Mouse (Mus musculus) forebrain, postnatal 0 days (tissue): ENCODE results near the gene Olfr821. TPM values are rescaled to one million over a fixed set of nuclear protein-coding genes. Genes with fewer than 3 reads are reported as not detected.
"Not testable (repeated sequence)": the region's sequence is repeated elsewhere in the genome, so short reads cannot be mapped to it uniquely, and the experiment has no call there.

Experiments
- ATAC-seq: fragments of 200-750 bp; cut with Nextera tagmentation; 2 replicates; pipeline ENCODE4 v1.8.0; 2017; ENCODE audit warnings: mild to moderate bottlenecking, moderate library complexity
- DNase-seq: peaks from one replicate; pipeline ENCODE4 v3.0.0-alpha.2; 2015
- H3K27ac ChIP-seq: fragments of 300-500 bp; sonication (generic); 2 replicates; pipeline ENCODE4 v1.5.1; 2014; ENCODE audit warnings: low read depth, mild to moderate bottlenecking, antibody characterized with exemption, low read length, moderate library complexity, mixed read lengths
- H3K27me3 ChIP-seq: fragments of 300-500 bp; sonication (generic); 2 replicates; pipeline ENCODE4 v1.6.1; 2014; ENCODE audit warnings: mild to moderate bottlenecking, low read length, mixed read lengths; ENCODE audit not compliant: insufficient read depth
- H3K36me3 ChIP-seq: fragments of 300-500 bp; sonication (generic); 2 replicates; pipeline ENCODE4 v1.6.1; 2014; ENCODE audit warnings: mild to moderate bottlenecking, moderate library complexity; ENCODE audit not compliant: insufficient read depth
- H3K4me1 ChIP-seq: fragments of 300-500 bp; sonication (generic); 2 replicates; pipeline ENCODE4 v1.6.1; 2014; ENCODE audit warnings: antibody characterized with exemption; ENCODE audit not compliant: insufficient read depth
- H3K4me2 ChIP-seq: fragments of 300-500 bp; sonication (generic); 2 replicates; pipeline ENCODE4 v1.6.1; 2014; ENCODE audit warnings: low read depth, mild to moderate bottlenecking, moderate library complexity
- H3K4me3 ChIP-seq: fragments of 300-500 bp; sonication (generic); 2 replicates; pipeline ENCODE4 v1.5.1; 2014; ENCODE audit warnings: low read depth, low read length, mixed read lengths
- H3K9ac ChIP-seq: fragments of 300-500 bp; sonication (generic); 2 replicates; pipeline ENCODE4 v1.6.1; 2014; ENCODE audit warnings: mild to moderate bottlenecking
- H3K9me3 ChIP-seq: fragments of 300-500 bp; sonication (generic); 2 replicates; pipeline ENCODE4 v1.6.1; 2016; ENCODE audit warnings: low read length
- CTCF ChIP-seq: sonication (generic); IDR thresholded peaks from 2 replicates; pipeline ENCODE4 v1.5.1; 2016; ENCODE audit warnings: antibody characterized with exemption, control low read depth, low read depth
- WGBS: fragments of 180-500 bp; shearing (Covaris S2); extraction: QIAGEN DNeasy Blood & Tissue Kit; methylation state at CpG from one replicate; pipeline ENCODE4 v1.1.7; 2014; 5-methylcytosine and 5-hydroxymethylcytosine counted together
- polyA plus RNA-seq: library from polyadenylated mRNA; unstranded; fragments of >200 nt; fragmentation: Nextera tagmentation; extraction: Ambion mirVana; gene quantifications from 2 replicates; pipeline ENCODE4 v1.2.1, GENCODE M21; 2015
- total RNA-seq: library from RNA; depleted of rRNA; stranded (reverse); fragments of >200 nt; gene quantifications from 2 replicates; pipeline ENCODE4 v1.2.3, GENCODE M21; 2014; rRNA removed

The Olfr821 gene
- total RNA-seq = not detected in 2 replicates
- not detected in 2 replicates for polyA plus RNA-seq

DNA sequence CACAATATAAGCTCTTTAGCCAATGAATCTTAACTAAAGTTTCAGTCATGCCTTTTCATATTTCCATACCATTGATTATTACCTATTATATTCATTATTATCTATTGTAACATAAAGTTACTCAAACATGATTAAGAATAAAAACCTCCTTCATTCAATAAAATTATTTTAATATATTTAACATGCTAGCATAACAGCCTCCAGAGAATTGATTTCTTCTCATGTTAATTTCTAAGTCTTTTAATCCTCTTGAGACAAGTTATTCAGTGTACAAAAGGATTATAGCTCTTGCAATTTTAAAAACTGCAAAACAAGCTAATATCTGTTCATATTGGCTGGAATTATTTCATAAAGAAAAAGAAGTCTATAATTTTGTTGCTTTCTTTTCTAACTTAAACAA lies at the start of gene Olfr821:
TSS of gene Olfr821 (plus strand) at position 301 of the 400 bp plus-strand sequence.
- no peak within 1 kb of the TSS for H3K27ac ChIP-seq
- H3K9ac ChIP-seq = no peak within 1 kb of the TSS
- H3K4me2 ChIP-seq = no peak within 1 kb of the TSS
- no peak within 1 kb of the TSS for H3K4me3 ChIP-seq
- no peaks in the 10 kb centered on the region for H3K9me3 ChIP-seq
- no peaks in the 10 kb centered on the region for H3K27me3 ChIP-seq
- DNase-seq = no peak
- no peaks in the 10 kb centered on the region for H3K36me3 ChIP-seq
- ATAC-seq = no peak
- TF ChIP-seq CTCF = no peak
- no peaks in the 10 kb centered on the region for H3K4me1 ChIP-seq

DNA sequence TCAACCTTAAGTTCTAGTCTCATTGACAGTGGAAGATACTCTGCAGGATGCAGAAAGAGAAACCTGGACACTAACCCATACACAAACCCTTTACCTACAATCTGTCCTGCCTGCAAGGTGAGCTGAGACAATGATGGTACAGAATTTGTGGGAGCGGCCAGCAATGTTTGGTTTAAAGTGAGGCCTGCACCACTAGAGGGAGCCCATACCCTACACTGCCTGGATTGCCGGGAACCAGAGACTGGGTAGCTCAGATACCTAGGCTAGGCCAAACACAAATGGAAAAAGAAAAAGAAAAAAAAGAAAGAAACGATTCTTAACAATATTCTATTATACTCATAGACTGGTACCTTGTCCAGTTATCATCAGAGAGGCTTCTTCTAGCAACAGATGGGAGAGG lies 48.3 kb upstream of the Olfr821 start:
- not testable (repeated sequence) for H3K4me3 ChIP-seq, H3K27me3 ChIP-seq, ATAC-seq, H3K27ac ChIP-seq, H3K4me1 ChIP-seq, H3K36me3 ChIP-seq, DNase-seq, H3K4me2 ChIP-seq, H3K9ac ChIP-seq, H3K9me3 ChIP-seq
- no CpG with 5 or more reads among the region's 3 CpGs for WGBS

DNA sequence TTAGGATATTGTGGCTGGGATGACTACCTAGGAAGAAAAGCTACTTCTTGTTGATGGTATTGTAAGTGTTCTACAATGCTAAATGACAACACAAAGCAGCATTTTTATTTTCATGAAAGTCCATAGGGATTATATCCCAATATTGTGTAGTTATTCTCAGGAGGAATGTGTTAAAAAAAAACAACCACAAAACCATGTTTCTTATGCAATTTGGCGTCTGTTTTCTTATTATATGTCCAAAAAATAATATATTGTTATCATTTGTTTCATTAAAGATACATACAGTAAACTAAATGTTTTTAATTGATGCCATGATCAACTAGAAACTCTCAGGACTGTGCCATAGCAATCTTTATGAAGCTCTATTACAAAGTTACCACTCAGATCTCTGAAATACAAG lies 45.2 kb upstream of the Olfr821 start, which contains the start of gene Gm10310:
TSS of gene Gm10310 (minus strand) at position 101 of the 400 bp plus-strand sequence.
- not testable (repeated sequence) for H3K9ac ChIP-seq, DNase-seq, H3K4me2 ChIP-seq, ATAC-seq, H3K4me3 ChIP-seq, H3K27me3 ChIP-seq, H3K4me1 ChIP-seq, H3K9me3 ChIP-seq, H3K36me3 ChIP-seq, H3K27ac ChIP-seq
- no CpG with 5 or more reads among the region's 1 CpGs for WGBS

DNA sequence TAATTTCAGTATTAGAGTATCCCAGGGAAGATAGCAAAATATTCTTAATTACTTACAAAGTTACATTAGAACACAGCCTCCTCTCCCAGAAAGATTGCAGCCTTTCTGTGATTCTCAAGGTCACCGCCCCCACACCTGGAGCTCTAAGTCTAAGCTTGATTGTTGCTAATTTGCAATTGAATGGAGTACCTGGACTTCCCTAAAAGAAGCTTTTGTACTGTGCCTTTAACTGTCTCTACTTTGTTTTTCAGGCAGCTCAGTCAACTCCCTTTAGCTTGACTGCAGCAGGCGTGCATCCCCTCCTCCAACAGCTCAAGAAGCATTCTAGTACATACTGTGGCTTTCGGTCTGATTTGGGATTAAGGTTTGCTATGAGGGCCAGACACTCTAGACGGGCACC lies 26.0 kb upstream of the Olfr821 start:
- H3K9ac ChIP-seq, H3K4me3 ChIP-seq, ATAC-seq, H3K27me3 ChIP-seq, H3K4me1 ChIP-seq, H3K27ac ChIP-seq, H3K9me3 ChIP-seq, H3K36me3 ChIP-seq, H3K4me2 ChIP-seq, DNase-seq: not testable (repeated sequence)
- 86% methylated on average over 4 of the region's 4 CpGs for WGBS

DNA sequence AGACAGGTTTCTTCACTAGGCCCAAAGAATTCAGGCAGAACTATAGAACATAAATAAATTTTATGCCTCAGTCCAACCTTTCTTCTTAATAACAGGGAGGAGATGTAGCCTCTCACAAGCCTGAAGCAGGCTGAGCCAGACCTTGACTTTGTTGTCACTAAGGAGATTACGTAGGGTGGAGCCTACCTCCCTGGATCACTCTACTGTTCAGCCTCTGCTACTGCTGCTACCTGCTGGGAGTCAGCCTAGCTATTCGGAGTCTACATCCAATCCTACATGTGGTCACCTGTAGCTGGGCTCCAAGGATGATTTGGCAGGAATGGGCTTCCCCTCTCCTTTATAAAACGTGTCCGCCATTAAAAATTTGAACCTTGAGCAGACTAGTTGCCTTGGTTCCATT lies 24.8 kb upstream of the Olfr821 start:
- H3K27me3 ChIP-seq, ATAC-seq, H3K4me1 ChIP-seq, DNase-seq, H3K36me3 ChIP-seq, H3K9ac ChIP-seq, H3K27ac ChIP-seq, H3K4me2 ChIP-seq, H3K4me3 ChIP-seq, H3K9me3 ChIP-seq: not testable (repeated sequence)
- 90% methylated on average over 4 of the region's 4 CpGs for WGBS

DNA sequence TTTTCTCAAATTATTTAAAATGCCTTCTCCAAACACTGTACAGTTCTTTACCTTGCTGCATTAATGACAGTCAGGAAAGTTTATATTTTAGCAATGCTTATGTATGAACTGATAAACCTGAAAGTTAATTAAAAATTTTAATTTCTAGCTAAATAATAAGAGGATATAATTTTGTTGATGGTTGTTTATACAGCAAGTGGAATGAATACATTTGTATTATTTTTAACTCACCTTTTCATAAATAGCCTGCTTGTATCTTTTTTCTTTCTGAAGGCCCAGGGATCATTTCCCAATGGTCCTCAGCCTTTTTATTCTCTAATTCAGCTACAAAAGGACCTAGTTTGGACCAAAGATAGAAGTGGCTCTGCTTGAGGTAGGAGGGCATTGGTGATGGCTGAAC lies 17.8 kb upstream of the Olfr821 start, which contains the start of gene Olfr820:
TSS of gene Olfr820 (plus strand) at position 301 of the 400 bp plus-strand sequence.
- ATAC-seq (no peak), DNase-seq (no peak)
- Histone ChIP-seq H3K4me3 (no peak within 1 kb of the TSS), H3K36me3 (no peaks in the 10 kb centered on the region), H3K9me3 (no peaks in the 10 kb centered on the region), H3K4me2 (no peak within 1 kb of the TSS), H3K27me3 (no peaks in the 10 kb centered on the region), H3K4me1 (no peaks in the 10 kb centered on the region), H3K27ac (no peak within 1 kb of the TSS), H3K9ac (no peak within 1 kb of the TSS)
- TF ChIP-seq CTCF = no peak

DNA sequence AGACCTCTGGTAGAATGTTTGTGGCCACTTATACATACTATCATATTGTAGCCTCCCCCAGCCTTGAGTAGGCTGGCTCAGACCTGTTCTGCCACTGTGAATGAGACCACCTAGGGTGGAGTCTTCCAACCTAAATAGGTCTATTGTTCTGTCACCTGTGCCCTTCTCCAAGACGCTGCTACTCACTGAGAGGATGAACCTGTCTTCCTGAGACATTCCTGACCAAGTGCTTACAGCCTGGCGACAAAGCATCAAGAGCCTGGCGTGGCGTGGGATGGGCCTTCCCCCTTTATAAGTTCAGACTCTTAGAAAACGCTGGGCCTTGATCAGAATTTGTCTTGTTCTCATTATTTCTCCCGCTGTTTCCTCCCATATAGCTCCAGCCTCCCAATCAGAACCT lies 6.9 kb downstream of the Olfr821 start:
- Histone ChIP-seq H3K9ac (no peak overlapping the region), H3K4me1 (no peaks in the 10 kb centered on the region), H3K4me3 (no peak overlapping the region), H3K27ac (no peak overlapping the region), H3K4me2 (no peak overlapping the region), H3K9me3 (no peaks in the 10 kb centered on the region), H3K27me3 (no peaks in the 10 kb centered on the region), H3K36me3 (no peaks in the 10 kb centered on the region)
- 64% methylated on average over 6 of the region's 6 CpGs for WGBS
- no peak for TF ChIP-seq CTCF
- ATAC-seq = no peak
- no peak for DNase-seq

DNA sequence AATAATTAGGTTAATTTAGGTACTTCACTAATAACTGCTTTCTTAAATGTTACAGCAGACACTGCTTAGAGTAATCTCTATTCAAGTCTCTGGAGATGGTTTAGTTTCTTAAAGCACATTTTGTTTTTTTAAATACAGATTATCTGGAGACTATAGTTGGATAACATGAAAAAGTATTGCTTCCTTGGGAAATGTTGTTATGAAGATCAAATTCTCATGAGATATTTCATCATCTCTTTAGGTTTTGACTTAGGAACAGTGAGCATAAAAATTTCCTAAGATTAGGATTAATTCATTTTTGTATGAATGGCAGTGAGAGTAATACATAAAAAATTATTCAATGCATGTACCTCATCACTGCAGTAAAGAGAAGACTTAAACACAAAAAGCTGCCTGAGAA lies 40.8 kb downstream of the Olfr821 start, which contains the start of gene Olfr822:
TSS of gene Olfr822 (plus strand) at position 301 of the 400 bp plus-strand sequence.
- H3K9ac ChIP-seq = no peak within 1 kb of the TSS
- DNase-seq = no peak
- no peaks in the 10 kb centered on the region for H3K27me3 ChIP-seq
- H3K9me3 ChIP-seq = no peaks in the 10 kb centered on the region
- H3K4me3 ChIP-seq = no peak within 1 kb of the TSS
- no peak within 1 kb of the TSS for H3K27ac ChIP-seq
- no peak for ATAC-seq
- TF ChIP-seq CTCF = no peak
- no peaks in the 10 kb centered on the region for H3K36me3 ChIP-seq
- H3K4me1 ChIP-seq = no peaks in the 10 kb centered on the region
- H3K4me2 ChIP-seq = no peak within 1 kb of the TSS

Other genes with a start within 250 kb of the Olfr821 start
- not detected in 2 replicates for gene Olfr810, start 235.4 kb upstream of the Olfr821 start, total RNA-seq
- not detected in 2 replicates for gene Olfr810, start 235.4 kb upstream of the Olfr821 start, polyA plus RNA-seq
- gene Olfr811, start 226.0 kb upstream of the Olfr821 start, total RNA-seq = not detected in 2 replicates
- not detected in 2 replicates for gene Olfr811, start 226.0 kb upstream of the Olfr821 start, polyA plus RNA-seq
- gene Olfr812, start 184.3 kb upstream of the Olfr821 start, total RNA-seq = not detected in 2 replicates
- gene Olfr812, start 184.3 kb upstream of the Olfr821 start, polyA plus RNA-seq = not detected in 2 replicates
- not detected in 2 replicates for gene Olfr813, start 175.0 kb upstream of the Olfr821 start, total RNA-seq
- not detected in 2 replicates for gene Olfr813, start 175.0 kb upstream of the Olfr821 start, polyA plus RNA-seq
- gene Olfr814, start 150.5 kb upstream of the Olfr821 start, total RNA-seq = not detected in 2 replicates
- not detected in 2 replicates for gene Olfr814, start 150.5 kb upstream of the Olfr821 start, polyA plus RNA-seq
- gene Olfr815, start 124.5 kb upstream of the Olfr821 start, total RNA-seq = not detected in 2 replicates
- gene Olfr815, start 124.5 kb upstream of the Olfr821 start, polyA plus RNA-seq = not detected in 2 replicates
- gene Olfr816, start 114.8 kb upstream of the Olfr821 start, total RNA-seq = not detected in 2 replicates
- gene Olfr816, start 114.8 kb upstream of the Olfr821 start, polyA plus RNA-seq = not detected in 2 replicates
- not detected in 2 replicates for gene Olfr818, start 81.2 kb upstream of the Olfr821 start, total RNA-seq
- not detected in 2 replicates for gene Olfr818, start 81.2 kb upstream of the Olfr821 start, polyA plus RNA-seq
- gene Olfr819, start 63.1 kb upstream of the Olfr821 start, total RNA-seq = not detected in 2 replicates
- not detected in 2 replicates for gene Olfr819, start 63.1 kb upstream of the Olfr821 start, polyA plus RNA-seq
- not detected in 2 replicates for gene Olfr247, start 54.2 kb upstream of the Olfr821 start, total RNA-seq
- gene Olfr247, start 54.2 kb upstream of the Olfr821 start, polyA plus RNA-seq = not detected in 2 replicates
- not detected in 2 replicates for gene Gm10310, start 45.3 kb upstream of the Olfr821 start, total RNA-seq
- not detected in 2 replicates for gene Gm10310, start 45.3 kb upstream of the Olfr821 start, polyA plus RNA-seq
- gene Olfr820, start 17.7 kb upstream of the Olfr821 start, total RNA-seq = not detected in 2 replicates
- not detected in 2 replicates for gene Olfr820, start 17.7 kb upstream of the Olfr821 start, polyA plus RNA-seq
- gene Olfr822, start 40.9 kb downstream of the Olfr821 start, total RNA-seq = not detected in 2 replicates
- not detected in 2 replicates for gene Olfr822, start 40.9 kb downstream of the Olfr821 start, polyA plus RNA-seq
- gene Olfr823, start 85.0 kb downstream of the Olfr821 start, total RNA-seq = not detected in 2 replicates
- not detected in 2 replicates for gene Olfr823, start 85.0 kb downstream of the Olfr821 start, polyA plus RNA-seq
- not detected in 2 replicates for gene Olfr824, start 99.7 kb downstream of the Olfr821 start, total RNA-seq
- not detected in 2 replicates for gene Olfr824, start 99.7 kb downstream of the Olfr821 start, polyA plus RNA-seq
- gene Olfr825, start 136.4 kb downstream of the Olfr821 start, total RNA-seq = not detected in 2 replicates
- gene Olfr825, start 136.4 kb downstream of the Olfr821 start, polyA plus RNA-seq = not detected in 2 replicates
- not detected in 2 replicates for gene Olfr826, start 153.8 kb downstream of the Olfr821 start, total RNA-seq
- not detected in 2 replicates for gene Olfr826, start 153.8 kb downstream of the Olfr821 start, polyA plus RNA-seq
- not detected in 2 replicates for gene Olfr827, start 184.1 kb downstream of the Olfr821 start, total RNA-seq
- not detected in 2 replicates for gene Olfr827, start 184.1 kb downstream of the Olfr821 start, polyA plus RNA-seq
- gene Neurod4, start 249.9 kb downstream of the Olfr821 start, total RNA-seq = 0.69 and 1.9 TPM in 2 replicates
- gene Neurod4, start 249.9 kb downstream of the Olfr821 start, polyA plus RNA-seq = 0.78 and 1.2 TPM in 2 replicates